Mouse (Mus musculus): ENCODE data around the gene H60c.
"Not testable (repeated sequence)": the region's sequence is repeated elsewhere in the genome, so short reads cannot be mapped to it uniquely, and the experiment has no call there.

H60c gene

DNA sequence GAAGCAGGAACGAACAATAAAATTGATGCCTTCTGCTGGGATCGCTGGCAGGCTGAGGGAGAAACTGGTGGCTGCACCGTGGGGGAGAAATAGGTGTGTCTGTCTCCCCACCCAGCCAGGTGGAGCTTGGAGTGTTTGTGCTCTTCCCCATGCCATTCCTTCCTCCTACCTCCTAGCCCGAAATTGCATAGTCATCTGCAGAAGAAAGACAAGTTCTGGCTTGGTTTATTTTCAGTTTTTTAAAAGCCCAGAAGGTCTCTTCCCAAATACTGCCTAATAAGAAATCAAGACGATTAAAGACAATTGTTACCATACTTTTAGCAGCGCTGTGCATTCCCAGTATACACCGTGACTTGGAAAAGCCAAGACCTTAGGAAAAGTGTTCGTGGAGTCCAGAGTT lies at the start of gene H60c:
Gene H60c (minus strand): TSS at position 101 of the 400 bp plus-strand sequence.
- DNase-seq (ENCODE audit: low read depth, low spot score): no peak

DNA sequence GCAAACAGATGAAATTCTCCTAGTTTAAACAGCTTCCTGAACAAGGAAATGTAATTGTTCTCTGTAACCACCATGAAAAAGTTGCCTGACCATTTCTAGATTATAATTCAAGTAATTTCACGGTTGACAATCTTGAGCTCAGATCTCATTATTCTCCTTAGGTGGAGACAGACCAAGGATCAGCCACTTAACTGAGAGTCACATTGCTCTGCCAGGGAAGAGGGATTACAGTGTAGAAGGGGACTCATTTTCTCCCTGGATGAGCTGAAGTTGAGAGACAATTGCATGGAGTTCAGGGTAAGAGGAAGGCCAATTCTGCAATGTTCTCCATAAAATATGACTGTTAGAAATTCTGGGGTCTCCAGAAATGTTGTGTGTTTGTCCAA lies 41.2 kb upstream of the H60c start:
- no peak for DNase-seq (ENCODE audit: low read depth, low spot score)

GRCm38 (mm10) chr10:3308180-3308820 lies 40.7 kb upstream of the H60c start:
- no peak for DNase-seq (ENCODE audit: low read depth, low spot score)

- no peak for DNase-seq (ENCODE audit: low read depth, low spot score)
Measured at GRCm38 (mm10) chr10:3307752-3308151, 40.2 kb upstream of the H60c start.

DNA sequence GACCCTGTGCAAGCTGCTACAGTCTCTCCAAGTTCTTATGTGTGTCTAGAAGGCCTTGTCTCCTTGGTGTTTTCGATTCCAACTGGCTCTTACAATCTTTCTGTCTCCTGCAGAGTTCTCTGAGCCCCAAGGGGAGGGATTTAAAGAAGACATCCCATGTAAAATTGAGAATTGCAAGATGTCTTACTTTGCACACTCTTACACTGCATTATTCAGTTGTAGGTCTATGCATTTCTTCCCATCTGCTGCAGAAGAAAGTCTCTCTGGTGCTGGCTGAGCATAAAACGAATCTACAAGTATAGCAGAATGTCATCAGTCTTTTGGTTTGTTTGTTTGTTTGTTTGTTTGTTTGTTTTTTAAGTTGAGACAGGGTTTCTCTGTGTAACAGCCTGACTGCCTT lies 26.4 kb upstream of the H60c start:
- DNase-seq (ENCODE audit: low read depth, low spot score): no peak

GRCm38 (mm10) chr10:3281047-3281446 lies 13.5 kb upstream of the H60c start:
- no peak for DNase-seq (ENCODE audit: low read depth, low spot score)

DNA sequence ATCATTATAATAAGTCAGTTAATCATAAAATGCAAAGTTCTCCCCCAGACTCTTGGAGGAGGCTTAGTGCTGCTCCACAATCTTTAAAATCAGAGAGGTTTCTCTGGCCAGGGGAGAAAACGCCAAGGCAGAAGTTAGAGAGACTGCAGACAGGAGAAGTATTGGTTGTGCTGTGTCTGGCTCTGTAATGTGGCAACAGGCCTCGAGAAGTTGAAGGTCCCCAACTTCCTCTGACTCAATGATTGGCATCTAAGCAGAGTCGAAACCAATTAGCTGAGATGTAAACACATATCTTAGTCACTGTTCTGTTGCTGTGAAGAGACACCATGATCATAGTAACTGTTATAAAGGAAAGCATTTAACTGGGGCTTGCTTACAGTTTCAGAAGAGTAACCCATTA lies 6.5 kb upstream of the H60c start:
- no peak for DNase-seq (ENCODE audit: low read depth, low spot score)

- no peak for DNase-seq (ENCODE audit: low read depth, low spot score)
Measured at GRCm38 (mm10) chr10:3271036-3271435, 3.5 kb upstream of the H60c start.

DNA sequence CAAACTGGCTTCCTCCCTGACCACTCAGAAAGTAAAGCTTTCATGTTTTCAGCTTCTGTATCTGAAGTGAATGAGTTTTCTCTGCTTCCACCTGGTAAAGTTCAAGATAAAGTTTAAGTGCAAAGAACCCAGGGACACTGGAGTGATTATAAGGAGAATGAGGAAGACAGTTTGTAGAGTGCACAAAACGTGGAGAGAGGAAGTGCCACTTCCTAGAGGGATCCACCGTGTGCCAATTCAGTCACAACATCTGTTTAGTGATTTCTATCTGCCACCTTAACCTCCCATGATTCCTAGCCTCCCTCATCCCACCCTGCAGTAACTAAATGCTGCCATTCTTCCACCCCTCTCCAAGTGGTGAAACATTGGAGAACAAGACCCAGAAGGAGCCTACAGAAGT lies 842 bp downstream of the H60c start:
- DNase-seq (ENCODE audit: low read depth, low spot score): no peak

GRCm38 (mm10) chr10:3262784-3263183 lies 4.8 kb downstream of the H60c start:
- DNase-seq (ENCODE audit: low read depth, low spot score): no peak

- DNase-seq (ENCODE audit: low read depth, low spot score): peak; percentile 1
Measured at GRCm38 (mm10) chr10:3257391-3257790, 10.2 kb downstream of the H60c start.

DNA sequence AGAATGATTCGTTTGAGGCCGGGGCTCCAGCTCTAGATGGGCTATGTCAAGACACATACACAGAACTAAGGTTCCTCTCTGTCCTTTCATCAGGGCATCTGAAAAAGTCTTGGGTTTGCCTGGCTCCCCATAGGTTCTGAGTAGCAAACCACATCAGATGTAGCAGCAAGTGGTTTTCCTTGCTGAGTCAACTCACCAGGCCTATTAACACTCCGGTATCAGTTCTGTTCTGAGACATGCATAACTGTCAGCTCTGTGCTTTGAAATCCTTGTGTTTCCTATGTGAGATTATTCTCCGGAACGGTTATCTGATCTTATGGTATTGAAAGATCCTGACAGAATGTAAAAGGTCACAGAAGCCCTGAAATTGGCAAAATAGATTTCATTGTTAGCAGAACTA lies 29.1 kb downstream of the H60c start:
- DNase-seq (ENCODE audit: low read depth, low spot score): not testable (repeated sequence)

DNA sequence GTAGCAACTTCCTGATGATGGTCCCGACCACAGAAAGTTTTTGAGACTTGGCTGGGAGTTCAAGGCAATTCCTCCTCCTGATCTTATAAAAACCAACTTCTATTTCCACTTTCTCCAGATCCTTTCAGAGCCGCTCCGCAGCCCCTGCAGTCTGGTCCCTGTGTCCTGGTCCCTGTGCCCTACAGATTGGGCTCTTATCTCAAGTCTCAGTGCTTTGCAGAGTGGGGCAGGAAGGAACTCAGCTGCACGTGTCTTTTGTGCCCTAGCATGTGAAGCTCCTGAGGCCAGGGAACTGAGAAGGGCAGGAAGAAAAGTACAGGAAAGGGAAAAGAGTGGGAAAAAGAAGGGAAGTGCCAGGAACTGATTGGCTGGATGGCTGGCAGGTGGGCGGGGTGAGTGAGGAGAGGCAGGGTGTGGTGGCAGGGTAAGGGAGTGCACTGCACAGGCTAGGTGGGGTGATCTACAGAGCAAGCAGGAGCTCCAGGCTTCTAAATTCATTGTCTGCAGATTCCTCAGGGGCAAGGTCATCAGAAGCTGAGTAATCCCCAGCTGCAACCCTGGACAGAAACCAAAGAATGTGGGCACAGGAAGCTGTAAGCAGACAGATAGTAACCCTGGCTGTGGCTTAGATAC lies 30.8 kb downstream of the H60c start:
- DNase-seq (ENCODE audit: low read depth, low spot score): no peak

GRCm38 (mm10) chr10:3228447-3229195 lies 39.0 kb downstream of the H60c start:
- no peak for DNase-seq (ENCODE audit: low read depth, low spot score)

All from CD4-positive, CD25-positive, alpha-beta regulatory T cell, adult 2 months (primary cell).